Mouse (Mus musculus) C3H10T1/2 (cell line): ENCODE results near the gene Tia1. TPM values are rescaled to one million over a fixed set of nuclear protein-coding genes. Genes with fewer than 3 reads are reported as not detected.

Source experiments
- polyA plus RNA-seq, 2 experiments: library from polyadenylated mRNA; unstranded; fragments of >200 nt; fragmentation: generic; extraction: Trizol; gene quantifications; one replicate each; pipeline ENCODE4 v1.2.1; 2012; ENCODE audit warnings: missing spikeins in 2 of 2

Gene Tia1
- polyA plus RNA-seq: 10 to 100 TPM in 1 of 2 experiments, 1 to 10 TPM in 1; 3.4 to 17.8 TPM

GRCm38 (mm10) chr6:86404100-86404861 is at the start of gene Tia1:
Gene Tia1 (plus strand): TSS chr6:86404219.

GRCm38 (mm10) chr6:86365371-86366124 is 38.5 kb upstream of the Tia1 start, which contains the start of gene Fam136a:
Gene Fam136a (plus strand): TSS chr6:86365646.

GRCm38 (mm10) chr6:86370764-86371339 is 33.2 kb upstream of the Tia1 start, which contains the start of gene Snrpg:
Gene Snrpg (plus strand): TSS chr6:86371304.

GRCm38 (mm10) chr6:86396581-86397256 is 7.3 kb upstream of the Tia1 start, which contains the start of gene Pcyox1:
Gene Pcyox1 (minus strand): TSS chr6:86397154.

GRCm38 (mm10) chr6:86426358-86426757 is 22.3 kb downstream of the Tia1 start, which contains the start of gene Gm44790:
Gene Gm44790 (plus strand): TSS chr6:86426658.

GRCm38 (mm10) chr6:86438272-86439118 is 34.5 kb downstream of the Tia1 start, which contains the start of gene C87436:
Gene C87436 (plus strand): TSS chr6:86438374.

Other genes starting within 250 kb of the Tia1 start
- gene Tgfa, start 209.0 kb upstream of the Tia1 start, polyA plus RNA-seq: 1 to 10 TPM in 1 of 2 experiments, under 1 TPM in 1; 0.44 to 1.0 TPM
- 10 to 100 TPM in 1 of 2 experiments, 1 to 10 TPM in 1; 7.0 to 15.1 TPM for gene Fam136a, start 38.6 kb upstream of the Tia1 start, polyA plus RNA-seq
- 100 to 1,000 TPM; 306 to 509 TPM for gene Snrpg, start 32.9 kb upstream of the Tia1 start, polyA plus RNA-seq
- gene Pcyox1, start 7.1 kb upstream of the Tia1 start, polyA plus RNA-seq: 10 to 100 TPM in 1 of 2 experiments, 1 to 10 TPM in 1; 3.5 to 49.3 TPM
- not detected for gene Gm44790, start 22.4 kb downstream of the Tia1 start, polyA plus RNA-seq
- gene C87436, start 34.2 kb downstream of the Tia1 start, polyA plus RNA-seq: 10 to 100 TPM in 1 of 2 experiments, 1 to 10 TPM in 1; 4.2 to 12.0 TPM
- 100 to 1,000 TPM; 207 to 239 TPM for gene Pcbp1, start 122.1 kb downstream of the Tia1 start, polyA plus RNA-seq
- under 1 TPM in 1 of 2 experiments, not detected in 1; 0.05 TPM for gene Asprv1, start 223.9 kb downstream of the Tia1 start, polyA plus RNA-seq